Mouse (Mus musculus): ENCODE measurements at regions not wholly inside any gene's neighbourhood (a gene's known extent, or its start where the extent isn't known, plus 50 kb on each side); places are given as distances from the start of the nearest gene placed in this dataset.

- no peaks in the 10 kb centered on the region for H3K9me3 ChIP-seq
- H3K9ac ChIP-seq, result no peak overlapping the region
- H3K36me3 ChIP-seq, result no peaks in the 10 kb centered on the region
- no peak overlapping the region for H3K27ac ChIP-seq
- H3K4me1 ChIP-seq (replicated peaks), result no peaks in the 10 kb centered on the region
- no peaks in the 10 kb centered on the region for H3K27me3 ChIP-seq
- no peak overlapping the region for H3K4me2 ChIP-seq
- H3K4me3 ChIP-seq, result no peak overlapping the region
- no peak for ATAC-seq (ENCODE audit: low FRiP score)
- 82% methylated on average over 1 of the region's 1 CpGs for WGBS
Observed at GRCm38 (mm10) chr1:107811136-107811535, 221.3 kb downstream of the Serpinb8 start.

- Histone ChIP-seq H3K4me1 (replicated peaks) (no peaks in the 10 kb centered on the region), H3K27ac (no peak overlapping the region), H3K9me3 (no peaks in the 10 kb centered on the region), H3K4me3 (no peak overlapping the region), H3K27me3 (no peaks in the 10 kb centered on the region), H3K36me3 (no peaks in the 10 kb centered on the region), H3K4me2 (no peak overlapping the region), H3K9ac (no peak overlapping the region)
- ATAC-seq (ENCODE audit: low FRiP score), result no peak
- 80% methylated on average over 2 of the region's 2 CpGs for WGBS
Observed at GRCm38 (mm10) chr1:107811859-107812258, 222.1 kb downstream of the Serpinb8 start.

GRCm38 (mm10) chr1:107837877-107838276, 248.1 kb downstream of the Serpinb8 start:
- Histone ChIP-seq H3K4me1 (replicated peaks) (no peaks in the 10 kb centered on the region), H3K27ac (no peak overlapping the region), H3K4me2 (no peak overlapping the region), H3K9ac (no peak overlapping the region), H3K36me3 (no peaks in the 10 kb centered on the region), H3K9me3 (no peaks in the 10 kb centered on the region), H3K4me3 (no peak overlapping the region), H3K27me3 (no peaks in the 10 kb centered on the region)
- 88% methylated on average over 5 of the region's 5 CpGs for WGBS
- ATAC-seq (ENCODE audit: low FRiP score), result no peak

- Histone ChIP-seq H3K4me3 (no peak overlapping the region), H3K9ac (no peak overlapping the region), H3K4me2 (no peak overlapping the region), H3K27ac (no peak overlapping the region), H3K9me3 (no peaks in the 10 kb centered on the region), H3K27me3 (no peaks in the 10 kb centered on the region), H3K4me1 (replicated peaks) (no peaks in the 10 kb centered on the region), H3K36me3 (no peaks in the 10 kb centered on the region)
- WGBS, result 76% methylated on average over 2 of the region's 2 CpGs
- ATAC-seq (ENCODE audit: low FRiP score), result no peak
Observed at GRCm38 (mm10) chr1:107852386-107852785, 262.6 kb downstream of the Serpinb8 start.

- no peak for ATAC-seq (ENCODE audit: low FRiP score)
- H3K27me3 ChIP-seq, result no peaks in the 10 kb centered on the region
- H3K4me2 ChIP-seq, result no peak overlapping the region
- WGBS, result 86% methylated on average over 4 of the region's 4 CpGs
- no peak overlapping the region for H3K4me3 ChIP-seq
- no peak overlapping the region for H3K9ac ChIP-seq
- H3K9me3 ChIP-seq, result no peaks in the 10 kb centered on the region
- no peaks in the 10 kb centered on the region for H3K36me3 ChIP-seq
- no peaks in the 10 kb centered on the region for H3K4me1 ChIP-seq (replicated peaks)
- H3K27ac ChIP-seq, result no peak overlapping the region
Observed at GRCm38 (mm10) chr1:107853001-107853400, 263.2 kb downstream of the Serpinb8 start.

GRCm38 (mm10) chr1:107897743-107898437, 308.1 kb downstream of the Serpinb8 start:
- H3K4me3 ChIP-seq, result no peak overlapping the region
- H3K27ac ChIP-seq, result no peak overlapping the region
- H3K27me3 ChIP-seq, result no peaks in the 10 kb centered on the region
- H3K4me2 ChIP-seq, result no peak overlapping the region
- no peaks in the 10 kb centered on the region for H3K9me3 ChIP-seq
- WGBS, result 43% methylated on average over 3 of the region's 3 CpGs
- no peaks in the 10 kb centered on the region for H3K4me1 ChIP-seq (replicated peaks)
- no peak for ATAC-seq (ENCODE audit: low FRiP score)
- no peaks in the 10 kb centered on the region for H3K36me3 ChIP-seq
- H3K9ac ChIP-seq, result no peak overlapping the region

- Histone ChIP-seq H3K27ac (no peak overlapping the region), H3K4me2 (no peak overlapping the region), H3K36me3 (no peaks in the 10 kb centered on the region), H3K4me3 (no peak overlapping the region), H3K27me3 (no peaks in the 10 kb centered on the region), H3K4me1 (replicated peaks) (no peaks in the 10 kb centered on the region), H3K9me3 (no peaks in the 10 kb centered on the region), H3K9ac (no peak overlapping the region)
- no peak for ATAC-seq (ENCODE audit: low FRiP score)
- 84% methylated on average over 4 of the region's 4 CpGs for WGBS
Observed at GRCm38 (mm10) chr1:107899261-107899660, 309.5 kb downstream of the Serpinb8 start.

GRCm38 (mm10) chr1:107900449-107900848, 310.6 kb downstream of the Serpinb8 start:
- H3K9me3 ChIP-seq, result no peaks in the 10 kb centered on the region
- H3K4me2 ChIP-seq, result no peak overlapping the region
- H3K4me3 ChIP-seq, result no peak overlapping the region
- no peak overlapping the region for H3K27ac ChIP-seq
- H3K4me1 ChIP-seq (replicated peaks), result no peaks in the 10 kb centered on the region
- peak; percentile 52 for ATAC-seq (ENCODE audit: low FRiP score)
- H3K36me3 ChIP-seq, result no peaks in the 10 kb centered on the region
- H3K9ac ChIP-seq, result no peak overlapping the region
- 21% methylated on average over 2 of the region's 2 CpGs for WGBS
- H3K27me3 ChIP-seq, result no peaks in the 10 kb centered on the region

- Histone ChIP-seq H3K4me1 (replicated peaks) (no peaks in the 10 kb centered on the region), H3K27me3 (no peaks in the 10 kb centered on the region), H3K4me3 (no peak overlapping the region), H3K9me3 (no peaks in the 10 kb centered on the region), H3K9ac (no peak overlapping the region), H3K27ac (no peak overlapping the region), H3K36me3 (no peaks in the 10 kb centered on the region), H3K4me2 (no peak overlapping the region)
- ATAC-seq (ENCODE audit: low FRiP score), result no peak; the same call in 1 of the 2 replicates
- whole genome bisulfite sequencing, result 20% methylated on average over 1 of the region's 1 CpGs
Observed at GRCm38 (mm10) chr1:107900913-107901312, 311.1 kb downstream of the Serpinb8 start.

- no peak overlapping the region for H3K9ac ChIP-seq
- no peak overlapping the region for H3K27ac ChIP-seq
- H3K27me3 ChIP-seq, result no peaks in the 10 kb centered on the region
- H3K4me3 ChIP-seq, result no peak overlapping the region
- 54% methylated on average over 4 of the region's 4 CpGs for WGBS
- no peak overlapping the region for H3K4me2 ChIP-seq
- no peaks in the 10 kb centered on the region for H3K9me3 ChIP-seq
- no peaks in the 10 kb centered on the region for H3K36me3 ChIP-seq
- H3K4me1 ChIP-seq (replicated peaks), result peaks cover 3% of the 10 kb centered on the region; the same call in 1 of the 2 replicates
- ATAC-seq (ENCODE audit: low FRiP score), result peak; percentile 66; the same call in 1 of the 2 replicates
Observed at GRCm38 (mm10) chr1:107908236-107909063, 318.6 kb downstream of the Serpinb8 start.

GRCm38 (mm10) chr1:107914671-107915590, 325.1 kb downstream of the Serpinb8 start:
- Histone ChIP-seq H3K27ac (peak overlapping the region; percentile 66), H3K4me2 (no peak overlapping the region), H3K9ac (no peak overlapping the region), H3K4me1 (replicated peaks) (peaks cover 4% of the 10 kb centered on the region), H3K4me3 (no peak overlapping the region), H3K27me3 (no peaks in the 10 kb centered on the region), H3K36me3 (no peaks in the 10 kb centered on the region), H3K9me3 (no peaks in the 10 kb centered on the region)
- 63% methylated on average over 7 of the region's 7 CpGs for WGBS
- peak; percentile 52 for ATAC-seq (ENCODE audit: low FRiP score)

- Histone ChIP-seq H3K27ac (no peak overlapping the region), H3K36me3 (no peaks in the 10 kb centered on the region), H3K4me3 (no peak overlapping the region), H3K9ac (no peak overlapping the region), H3K4me1 (replicated peaks) (peaks cover 4% of the 10 kb centered on the region), H3K9me3 (no peaks in the 10 kb centered on the region), H3K4me2 (no peak overlapping the region), H3K27me3 (no peaks in the 10 kb centered on the region)
- ATAC-seq (ENCODE audit: low FRiP score), result no peak
- WGBS, result 67% methylated on average over 5 of the region's 5 CpGs
Observed at GRCm38 (mm10) chr1:107917037-107917436, 327.2 kb downstream of the Serpinb8 start.
